Mouse (Mus musculus) left cerebral cortex, postnatal 25 days (tissue): ENCODE measurements around the gene Dmbt1. TPM values are rescaled to one million over a fixed set of nuclear protein-coding genes. Genes with fewer than 3 reads are reported as not detected.
A peak's percentile ranks its signal among the peaks of the same experiment; 100 is the strongest.
"Not testable (repeated sequence)": the region's sequence is repeated elsewhere in the genome, so short reads cannot be mapped to it uniquely, and the experiment has no call there.

Source experiments
- DNase-seq, 2 experiments: peaks; one replicate each; pipeline ENCODE4 v3.0.0; 2022; ENCODE audit warnings: low spot score in 2 of 2, mixed read lengths in 1 of 2
- intact Hi-C: fragments of 180-260 bp; cut with DNase I; formaldehyde crosslinking; loops from one replicate; pipeline ENCODE4 v1.15.1; 2025
- total RNA-seq, 2 experiments: library from RNA; stranded (reverse); gene quantifications; 2 replicates each; pipeline ENCODE4 v1.2.3; 2021

Gene Dmbt1
- not detected for total RNA-seq

- no peak for DNase-seq
- intact Hi-C loops, result no loop called here
These were observed at the start of gene Dmbt1 for GRCm38 (mm10) chr7:131031755-131032154. Gene Dmbt1 (plus strand): TSS chr7:131032053.

GRCm38 (mm10) chr7:130982371-130982770 is 49.5 kb upstream of the Dmbt1 start:
- intact Hi-C loops, result no loop called here
- DNase-seq, result no peak

GRCm38 (mm10) chr7:130982881-130983280 is 49.0 kb upstream of the Dmbt1 start:
- intact Hi-C loops, result no loop called here
- DNase-seq, result no peak

GRCm38 (mm10) chr7:130984294-130984693 is 47.6 kb upstream of the Dmbt1 start:
- intact Hi-C loops, result no loop called here
- DNase-seq, result no peak

GRCm38 (mm10) chr7:130985193-130985592 is 46.7 kb upstream of the Dmbt1 start:
- DNase-seq, result no peak
- intact Hi-C loops, result no loop called here

DNA sequence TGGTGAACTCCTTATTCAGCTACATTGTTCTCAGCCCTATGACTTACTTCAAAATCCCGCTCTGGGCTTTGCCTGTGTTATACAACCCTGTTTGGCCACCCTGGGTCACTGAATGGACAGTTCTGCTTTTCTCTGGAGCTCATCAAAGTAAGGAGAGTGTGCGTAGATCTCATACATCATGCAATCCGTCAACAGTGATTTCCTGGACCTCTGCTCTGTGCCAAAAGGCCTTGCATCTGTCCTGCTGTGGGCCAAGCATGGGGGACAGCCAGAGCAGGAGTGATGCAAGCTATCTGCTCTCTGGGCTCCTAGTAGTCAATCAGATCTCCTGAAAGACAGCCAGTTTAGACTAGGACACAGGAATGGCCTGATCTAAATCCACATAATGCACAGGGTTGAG is 46.1 kb upstream of the Dmbt1 start:
- intact Hi-C loops, result no loop called here

DNA sequence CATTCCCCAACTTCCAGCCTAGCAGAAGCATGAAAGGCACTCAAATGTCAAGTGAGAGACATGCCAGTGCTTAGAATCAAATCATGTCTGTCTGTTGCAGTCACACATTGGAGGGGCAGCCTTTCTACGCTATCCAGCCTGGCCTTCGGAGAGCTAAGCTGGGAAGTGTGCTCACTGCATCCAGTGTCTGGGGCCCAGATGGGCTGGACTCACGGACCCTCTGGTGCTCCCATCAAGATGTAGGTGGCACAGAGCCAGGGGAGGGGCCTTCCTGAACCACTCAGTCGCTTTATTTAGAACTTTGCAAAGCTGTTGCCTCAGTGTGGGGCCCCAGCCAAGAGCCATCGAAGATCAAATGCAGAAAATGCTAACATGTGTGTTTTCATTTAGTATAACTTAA is 43.7 kb upstream of the Dmbt1 start:
- no peak for DNase-seq
- intact Hi-C loops, result no loop called here

More for the DNA sequence above, 46.1 kb upstream of the Dmbt1 start:
- no peak for DNase-seq

GRCm38 (mm10) chr7:130989371-130989770 is 42.5 kb upstream of the Dmbt1 start:
- no peak for DNase-seq
- intact Hi-C loops, result no loop called here

DNA sequence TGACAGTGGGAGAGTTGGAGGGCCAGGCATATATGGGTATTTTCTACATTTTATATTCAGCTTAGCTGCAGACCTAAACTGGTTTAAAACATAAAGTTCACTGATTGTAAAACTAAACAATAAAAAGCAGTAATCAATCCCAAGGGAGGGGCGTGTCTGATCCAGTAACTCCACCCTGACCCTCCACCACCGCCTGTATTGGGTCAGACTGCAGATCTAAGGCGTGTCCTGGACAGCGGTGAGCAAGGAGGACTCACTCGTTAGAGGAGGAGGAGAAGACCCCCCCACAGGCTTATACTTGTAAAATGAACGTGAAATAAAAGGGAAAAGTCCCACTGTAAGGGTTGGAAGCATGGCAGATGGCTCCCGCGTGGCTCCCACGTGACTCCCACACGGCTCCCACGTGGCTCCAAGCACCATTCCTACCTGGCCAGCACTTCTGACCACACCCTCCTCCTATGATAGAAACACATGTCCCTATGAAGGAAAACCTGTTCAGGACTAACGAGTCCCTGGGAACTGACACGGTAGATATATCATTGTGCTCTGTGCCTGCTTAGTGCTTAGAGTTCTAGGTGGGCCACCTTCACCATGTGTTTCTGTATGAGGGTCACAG is 40.6 kb upstream of the Dmbt1 start:
- no peak for DNase-seq
- intact Hi-C loops, result no loop called here

- intact Hi-C loops, result no loop called here
- DNase-seq, result peak in 1 of 2 experiments; percentile 32
These were observed 37.9 kb upstream of the Dmbt1 start for GRCm38 (mm10) chr7:130993907-130994306.

GRCm38 (mm10) chr7:131001976-131002726 is 29.7 kb upstream of the Dmbt1 start:
- intact Hi-C loops, result no loop called here

DNA sequence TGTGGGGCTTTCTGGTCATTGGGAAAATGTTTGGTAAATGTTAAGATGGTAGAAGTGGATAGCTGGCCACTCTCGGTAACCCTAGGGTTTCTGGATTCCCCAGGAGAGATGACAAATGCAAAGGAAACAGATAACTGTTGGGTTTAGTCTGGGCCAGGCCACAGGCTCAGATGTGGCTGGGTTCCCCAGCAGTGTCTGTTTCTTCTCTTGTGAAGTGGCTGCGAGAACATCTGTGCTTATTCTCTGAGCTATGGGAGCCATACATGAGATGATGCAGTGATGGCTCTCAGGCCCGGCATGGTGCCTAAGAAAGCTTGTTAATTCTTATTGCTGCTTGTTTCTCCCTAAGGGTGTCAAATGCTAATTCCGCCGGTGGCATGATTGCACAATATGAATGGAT is 27.8 kb upstream of the Dmbt1 start:
- intact Hi-C loops, result no loop called here
- DNase-seq, result no peak

More at GRCm38 (mm10) chr7:131001976-131002726, 29.7 kb upstream of the Dmbt1 start:
- no peak for DNase-seq

GRCm38 (mm10) chr7:131007221-131007620 is 24.6 kb upstream of the Dmbt1 start:
- DNase-seq, result no peak
- intact Hi-C loops, result no loop called here

DNA sequence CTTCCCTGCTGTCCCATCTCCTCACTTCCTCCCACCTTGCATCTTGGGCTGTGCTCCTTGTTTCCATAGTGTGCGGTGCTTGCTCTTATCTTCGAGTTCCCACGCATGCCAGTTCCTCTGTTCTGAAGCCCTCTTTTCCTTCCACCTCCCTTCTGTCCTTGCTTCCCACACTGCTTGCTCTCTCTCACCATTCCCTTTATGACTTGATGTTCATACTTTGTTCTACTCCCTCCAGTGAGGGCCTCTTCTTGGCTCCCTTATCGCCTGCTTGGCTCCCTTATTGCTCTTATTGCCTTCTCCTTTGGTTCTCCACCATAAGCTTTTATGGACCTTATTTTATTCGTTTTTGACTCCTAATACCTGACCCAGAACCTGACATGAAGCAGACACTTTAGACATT is 22.7 kb upstream of the Dmbt1 start:
- intact Hi-C loops, result no loop called here
- DNase-seq, result no peak

DNA sequence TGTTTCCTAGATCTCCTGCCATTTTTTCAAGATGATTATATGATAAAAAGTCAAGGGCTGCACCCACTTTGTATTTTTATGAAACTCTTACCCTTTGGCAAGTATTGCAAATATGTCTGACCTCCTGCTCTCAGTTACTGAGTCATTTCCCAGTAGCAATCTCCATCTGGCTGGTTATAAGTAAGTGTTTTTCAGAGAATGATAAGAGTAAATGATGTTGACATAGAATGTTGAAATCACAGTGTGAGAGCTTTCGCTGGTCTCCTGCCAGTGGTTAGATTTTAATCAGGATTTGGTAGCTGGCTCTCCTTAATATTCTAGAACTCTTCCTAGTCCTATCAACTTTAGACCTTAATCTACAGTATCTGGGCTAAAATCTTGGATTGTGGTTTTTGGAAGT is 20.0 kb upstream of the Dmbt1 start:
- no peak for DNase-seq
- intact Hi-C loops, result no loop called here

- intact Hi-C loops, result no loop called here
- DNase-seq, result no peak
These were observed 12.7 kb upstream of the Dmbt1 start for GRCm38 (mm10) chr7:131019181-131019580.

- intact Hi-C loops, result no loop called here
- DNase-seq, result no peak
These were observed 7.0 kb upstream of the Dmbt1 start for GRCm38 (mm10) chr7:131024807-131025206.

- intact Hi-C loops, result no loop called here
- no peak for DNase-seq
These were observed 4.3 kb upstream of the Dmbt1 start for GRCm38 (mm10) chr7:131027557-131027956.

GRCm38 (mm10) chr7:131036396-131036795 is 4.5 kb downstream of the Dmbt1 start:
- DNase-seq, result no peak
- intact Hi-C loops, result no loop called here

GRCm38 (mm10) chr7:131037083-131037482 is 5.2 kb downstream of the Dmbt1 start:
- DNase-seq, result no peak
- intact Hi-C loops, result no loop called here

DNA sequence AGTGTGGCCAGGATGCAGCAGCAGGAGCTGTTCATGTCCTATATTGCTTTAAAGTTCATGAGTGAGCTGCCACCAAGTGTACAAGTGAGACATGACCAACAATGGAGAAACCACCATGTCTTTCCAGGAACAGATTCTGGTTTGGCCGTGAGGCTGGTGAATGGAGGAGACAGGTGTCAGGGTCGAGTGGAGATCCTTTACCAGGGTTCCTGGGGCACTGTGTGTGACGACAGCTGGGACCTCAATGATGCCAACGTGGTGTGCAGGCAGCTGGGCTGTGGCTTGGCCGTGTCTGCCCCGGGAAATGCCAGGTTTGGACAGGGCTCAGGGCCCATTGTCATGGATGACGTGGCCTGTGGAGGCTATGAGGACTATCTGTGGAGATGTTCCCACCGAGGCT is 8.9 kb downstream of the Dmbt1 start:
- intact Hi-C loops, result loop anchor here (5.0 kb wide), 1 partner anchor 213 kb away; no protein-coding TSS in a partner anchor
- DNase-seq, result not testable (repeated sequence)
